Mouse (Mus musculus) c-Kit-positive CD71-positive TER-119-positive erythroid progenitor cells, embryonic 14.5 days (primary cell): ENCODE measurements at regions not wholly inside any gene's neighbourhood (a gene's known extent, or its start where the extent isn't known, plus 50 kb on each side); places are given as distances from the start of the nearest gene placed in this dataset.

Experiments
- DNase-seq: peaks from one replicate; pipeline ENCODE4 v3.0.0-alpha.2; 2013; ENCODE audit warnings: low spot score

DNA sequence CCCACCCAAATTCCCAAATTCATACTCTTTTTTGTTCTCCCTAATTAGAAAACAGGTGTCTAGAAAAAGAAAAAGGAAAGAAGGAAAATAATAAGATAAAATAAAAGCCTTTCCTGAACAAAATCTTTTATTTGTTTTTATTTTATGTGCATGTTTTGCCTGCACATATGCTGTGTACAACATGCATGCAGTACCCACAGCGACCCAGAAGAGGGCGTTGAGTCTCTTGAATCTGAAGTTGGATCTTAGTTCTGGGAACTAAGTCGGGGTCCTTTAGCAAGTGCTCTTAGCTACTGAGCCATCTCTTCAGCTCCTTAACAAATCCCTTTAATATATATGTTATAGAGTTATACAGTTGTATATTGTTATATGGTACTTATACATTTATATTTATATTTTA is 206.0 kb upstream of the Clint1 start:
- DNase-seq: no peak

DNA sequence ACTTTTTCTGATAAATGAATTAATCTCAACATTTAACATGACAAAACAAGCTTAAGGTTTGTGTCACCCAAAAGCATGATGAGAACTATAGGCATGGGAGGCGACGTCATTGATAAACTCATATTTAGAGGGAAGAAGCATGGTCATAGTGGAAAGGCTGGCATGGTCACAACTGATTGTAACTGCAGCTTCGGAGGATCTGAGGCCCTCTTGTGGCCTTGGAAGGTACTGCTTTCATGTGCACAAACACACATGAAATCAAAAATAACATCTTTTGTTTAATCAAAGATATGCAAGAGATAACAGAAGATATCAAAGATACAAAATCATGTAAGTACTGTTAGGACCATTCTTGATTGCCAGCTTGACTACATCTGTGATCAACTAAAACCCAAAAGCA is 204.0 kb upstream of the Clint1 start:
- DNase-seq: no peak

DNA sequence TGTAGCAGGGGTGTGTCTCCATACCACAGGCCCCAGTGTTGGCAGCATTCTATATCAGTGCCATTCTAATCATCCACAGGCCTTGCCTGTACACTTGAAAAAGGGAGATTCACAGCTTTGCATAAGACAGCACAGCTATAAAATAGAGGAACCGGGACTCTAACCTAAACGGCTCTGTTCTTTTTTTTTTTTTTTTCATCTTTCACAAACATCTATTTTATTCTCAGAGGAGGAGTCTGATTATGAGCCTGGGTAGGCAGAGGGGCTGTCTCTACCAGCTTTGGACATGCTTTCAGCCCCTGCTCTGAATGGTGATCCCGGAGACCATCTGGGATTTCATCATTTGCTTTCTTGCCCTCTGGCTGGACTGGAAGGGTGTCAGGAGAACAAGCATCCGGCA is 195.6 kb upstream of the Clint1 start:
- no peak for DNase-seq

DNA sequence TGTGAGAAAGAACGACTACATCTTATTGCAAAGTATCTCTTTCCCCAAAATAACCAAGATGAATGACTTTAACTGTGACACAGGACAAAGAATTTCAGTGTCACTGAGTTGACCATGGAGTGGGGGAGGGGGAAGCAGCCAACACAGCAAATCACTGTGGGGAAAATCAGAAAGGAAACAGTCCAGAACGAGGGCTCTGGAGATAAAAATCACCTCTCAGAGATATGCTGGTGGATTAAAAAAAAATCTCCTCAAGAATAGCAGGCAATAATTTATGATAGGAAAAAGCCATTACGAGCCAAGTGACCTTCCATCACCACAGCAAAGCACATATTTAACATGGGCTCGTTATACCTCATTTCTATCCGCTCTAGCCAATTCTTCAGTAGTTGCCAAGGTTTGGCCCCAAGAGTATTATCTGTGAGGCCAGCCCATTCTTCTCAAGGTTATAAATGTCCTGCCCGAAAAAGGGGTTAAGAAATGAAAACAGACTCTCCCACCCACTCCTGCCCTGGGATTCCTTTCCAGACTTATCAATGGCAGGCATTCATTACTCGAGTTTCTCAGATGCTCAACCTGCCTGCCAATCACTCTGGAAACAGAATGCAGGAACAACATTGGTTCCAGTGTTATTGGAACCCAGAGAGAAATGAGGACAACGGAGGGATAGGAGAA is 181.6 kb upstream of the Clint1 start:
- no peak for DNase-seq

DNA sequence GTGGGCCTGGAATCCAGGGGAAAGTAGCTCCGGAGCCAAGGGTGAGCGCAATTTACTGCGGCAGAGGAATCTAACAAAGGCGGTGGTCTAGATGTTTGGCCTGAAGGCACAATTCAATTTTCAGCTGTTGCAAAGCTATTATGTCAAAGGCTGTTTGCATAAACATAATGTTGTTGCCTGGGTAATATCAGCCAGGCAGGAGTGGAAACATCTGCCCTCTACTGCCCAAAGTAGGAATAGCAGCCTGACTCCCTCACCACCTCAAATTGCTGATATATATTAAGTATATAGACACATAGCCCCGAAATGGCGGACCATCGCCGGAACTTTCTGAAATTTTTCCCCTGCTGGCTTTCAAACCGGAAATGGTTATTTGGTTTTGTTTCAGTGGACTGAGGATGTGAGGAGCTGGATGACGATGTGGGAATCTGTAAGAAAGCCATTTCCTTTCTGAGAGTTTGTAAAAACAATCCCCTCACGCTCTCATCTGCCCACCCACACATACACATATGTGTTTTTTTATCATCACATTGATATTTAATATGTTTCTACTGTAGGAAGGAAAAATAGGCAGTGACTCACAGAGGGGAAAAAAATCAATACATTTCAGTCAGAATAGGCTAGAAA is 173.1 kb upstream of the Clint1 start:
- DNase-seq: peak; percentile 51

DNA sequence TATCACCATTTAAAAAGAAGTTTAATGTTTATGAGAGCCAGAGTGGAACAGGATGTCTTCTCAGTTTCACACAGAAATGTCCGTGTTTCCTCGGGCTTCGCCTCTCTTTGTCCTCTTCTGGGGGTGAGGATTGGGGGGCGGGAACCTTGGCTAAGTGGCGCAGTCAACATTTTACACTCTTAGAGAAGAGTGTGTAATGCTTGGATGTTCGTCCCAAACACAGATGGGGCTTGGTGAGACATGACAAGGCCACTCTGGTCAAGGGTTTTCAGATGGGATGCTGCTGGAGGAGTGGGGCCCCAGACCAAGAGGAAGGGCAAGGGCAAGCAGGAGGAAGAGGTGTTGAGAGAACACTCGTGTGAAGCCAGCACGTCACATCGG is 172.6 kb upstream of the Clint1 start:
- no peak for DNase-seq

DNA sequence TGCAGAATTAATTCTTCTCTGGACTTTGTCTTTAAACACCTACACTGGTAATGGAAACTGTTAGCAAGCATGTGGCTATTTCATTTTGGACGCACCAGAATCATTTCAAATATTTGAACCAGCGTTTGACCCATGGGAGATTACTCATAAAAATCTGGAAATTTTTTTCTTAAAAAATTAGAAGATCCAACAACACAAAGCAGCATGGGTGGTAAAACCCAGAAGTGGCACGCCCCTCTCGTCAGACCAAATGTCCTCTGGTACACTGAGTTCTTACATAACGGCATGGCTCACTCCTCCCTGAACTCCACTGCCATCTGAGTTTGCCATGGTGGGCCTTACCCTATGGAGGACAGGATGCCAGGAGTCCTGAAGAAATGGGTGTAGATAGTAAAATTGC is 166.3 kb upstream of the Clint1 start:
- DNase-seq: no peak

DNA sequence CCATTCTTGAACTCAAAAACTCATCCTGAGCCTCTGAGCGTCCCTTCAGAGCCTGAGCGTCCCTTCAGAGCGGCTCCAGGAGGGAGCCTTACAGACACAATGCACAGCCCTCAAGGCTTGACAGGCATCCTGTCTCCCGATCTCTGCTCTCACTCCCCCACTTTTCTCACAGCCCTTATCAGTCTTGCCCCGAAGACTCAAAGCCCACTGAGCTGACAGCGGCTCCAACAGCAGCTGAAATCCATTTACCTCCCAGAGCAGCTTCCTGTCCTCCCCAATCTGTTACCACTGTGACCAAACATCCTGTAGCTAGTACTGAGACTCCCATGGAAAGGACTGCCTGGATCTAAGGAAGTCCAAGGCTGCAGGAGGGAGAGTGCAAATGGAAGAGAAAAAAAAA is 158.6 kb upstream of the Clint1 start:
- DNase-seq: no peak

DNA sequence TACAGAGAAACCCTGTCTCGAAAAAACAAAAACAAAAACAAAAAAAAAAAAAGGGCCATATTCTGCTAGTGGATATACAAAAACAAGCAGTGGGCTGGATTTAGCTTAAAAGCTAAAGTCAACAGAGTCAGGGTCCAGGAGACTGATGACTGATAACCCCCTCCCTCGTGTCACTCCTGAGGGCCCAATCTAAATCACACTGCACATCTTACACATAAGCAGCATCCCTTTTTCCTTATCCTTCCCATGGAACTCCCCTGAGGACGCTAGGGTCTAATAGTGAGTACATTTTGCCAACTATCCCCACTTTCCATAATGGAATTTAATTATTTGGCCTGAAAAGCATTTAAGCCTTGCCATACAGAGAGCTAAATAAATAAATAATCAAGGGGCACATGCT is 150.3 kb upstream of the Clint1 start:
- no peak for DNase-seq

DNA sequence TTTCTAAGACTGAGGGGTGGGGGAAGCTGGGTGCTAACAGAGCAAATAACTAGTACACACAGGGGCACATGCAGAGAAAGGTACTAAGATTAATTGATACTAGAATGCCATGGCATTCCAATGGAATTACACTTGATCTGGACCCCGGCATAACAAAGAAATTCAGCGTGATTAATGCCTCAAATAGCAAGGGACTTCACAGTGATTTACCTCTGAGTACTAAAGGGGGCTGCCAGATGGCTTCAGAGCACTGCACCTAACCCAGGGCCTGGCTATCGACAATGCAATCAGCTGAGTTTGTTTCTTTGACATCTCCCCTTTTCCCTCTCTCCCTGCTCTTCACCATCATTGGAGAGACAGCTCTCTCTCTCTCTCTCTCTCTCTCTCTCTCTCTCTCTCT is 148.9 kb upstream of the Clint1 start:
- no peak for DNase-seq

DNA sequence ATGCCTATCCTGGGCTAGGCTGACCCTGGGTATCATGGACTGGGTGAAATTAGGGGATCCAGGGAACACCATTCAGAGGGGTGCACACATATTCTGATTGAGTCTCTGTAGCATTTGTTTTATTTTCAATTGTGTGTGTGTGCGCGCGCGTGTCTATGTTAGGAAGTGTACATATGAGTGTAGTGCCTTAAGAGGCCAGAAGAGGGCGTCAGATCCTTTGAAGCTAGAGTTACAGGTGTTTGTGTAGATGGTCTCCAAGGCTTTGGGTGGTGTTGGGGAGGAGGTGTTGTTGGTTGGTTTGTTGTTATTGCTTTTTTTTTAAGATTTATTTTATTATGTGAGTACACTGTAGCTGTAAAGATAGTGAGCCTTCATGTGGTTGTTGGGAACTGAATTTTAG is 147.4 kb upstream of the Clint1 start:
- no peak for DNase-seq

DNA sequence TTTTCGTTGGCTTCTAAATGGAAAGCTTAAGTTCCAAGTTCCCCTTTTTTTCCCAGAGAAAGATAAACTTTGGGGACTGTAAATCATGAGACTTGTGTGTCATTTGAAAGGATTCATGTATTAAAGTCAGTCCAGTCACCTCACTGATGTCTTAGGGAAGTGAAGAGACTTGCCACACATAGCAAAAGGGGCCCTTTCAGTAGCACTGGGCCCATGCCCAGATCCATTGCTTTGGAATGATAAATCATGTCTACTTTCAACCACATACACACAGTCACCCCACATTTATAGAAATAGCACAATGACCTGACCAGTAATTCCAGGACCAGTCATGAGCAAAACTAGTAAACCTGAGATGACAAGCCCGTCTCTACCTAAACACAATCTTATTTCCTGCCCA is 133.2 kb upstream of the Clint1 start:
- no peak for DNase-seq

DNA sequence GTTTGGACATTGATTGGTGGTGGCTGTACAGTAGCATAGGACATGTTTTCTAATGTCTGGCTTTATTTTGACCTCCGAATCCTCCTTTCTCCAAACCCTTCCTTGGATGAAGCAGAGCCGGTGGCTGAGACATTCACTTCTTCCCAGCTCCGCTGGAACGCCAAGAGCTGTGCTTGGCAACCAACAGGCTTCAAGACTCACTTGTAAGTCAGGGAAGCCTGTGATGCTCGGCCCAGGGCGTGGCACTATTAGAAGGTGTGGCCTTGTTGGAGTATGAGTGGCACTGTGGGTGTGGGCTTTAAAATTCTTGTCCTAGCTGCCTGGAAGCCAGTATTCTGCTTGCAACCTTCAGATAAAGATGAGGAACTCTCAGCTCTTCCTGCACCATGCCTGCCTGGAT is 132.0 kb upstream of the Clint1 start:
- no peak for DNase-seq

DNA sequence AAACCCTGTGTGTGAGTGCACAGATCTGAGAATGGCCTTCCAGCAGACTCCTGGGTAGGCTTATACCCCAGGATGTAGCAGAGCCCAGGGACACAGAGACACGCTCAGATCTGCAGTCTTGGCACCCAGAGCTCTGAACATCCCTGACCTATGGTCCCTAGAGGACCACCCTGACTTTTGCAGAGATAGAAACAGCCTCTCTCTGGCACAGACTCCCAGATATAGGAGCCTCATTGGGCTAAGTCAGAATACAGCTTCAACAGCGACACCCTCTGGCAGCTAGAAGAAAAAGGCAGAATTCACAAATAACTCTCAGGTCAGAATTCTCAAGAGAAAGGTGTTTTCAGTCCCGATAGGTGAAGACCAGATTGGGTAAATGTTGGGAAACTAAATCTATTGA is 115.3 kb upstream of the Clint1 start:
- DNase-seq: no peak

DNA sequence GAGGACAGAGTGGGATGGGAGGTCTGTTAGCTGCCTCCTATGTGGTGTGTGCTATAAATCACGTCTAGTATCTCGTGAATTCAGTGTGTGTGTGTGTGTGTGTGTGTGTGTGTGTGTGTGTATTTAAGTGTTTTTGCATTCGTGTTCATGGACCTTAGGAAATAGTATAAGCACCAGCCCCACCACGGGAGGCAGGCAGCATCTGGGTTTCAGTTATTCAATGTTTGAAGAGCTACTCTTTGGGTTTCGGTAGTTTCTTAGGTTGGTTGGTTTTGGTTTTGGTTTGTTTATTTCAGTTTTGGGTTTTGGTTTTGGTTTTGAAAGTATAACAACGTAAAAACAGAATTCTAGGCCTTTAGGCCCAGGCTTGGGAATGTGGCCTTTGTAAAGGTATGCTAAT is 113.5 kb upstream of the Clint1 start:
- DNase-seq: no peak

DNA sequence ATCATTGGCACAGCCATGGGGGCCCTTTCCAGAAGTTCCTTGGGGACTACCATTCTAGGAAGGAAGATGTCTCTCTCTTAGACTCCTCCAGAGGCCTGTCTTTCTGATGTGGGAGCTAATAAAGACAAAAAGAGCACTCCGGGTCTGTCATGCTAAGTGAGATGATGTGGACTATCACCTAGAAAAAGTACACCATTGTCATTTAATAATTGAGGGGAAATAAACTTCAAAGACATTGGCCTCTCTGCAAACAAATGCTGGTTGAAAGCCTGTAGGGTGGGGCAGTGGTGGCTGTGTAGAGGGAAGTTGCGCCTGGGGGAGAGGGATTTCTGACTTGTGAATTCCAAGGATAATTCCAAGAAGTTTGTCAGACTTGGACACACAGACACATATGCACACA is 105.9 kb upstream of the Clint1 start:
- no peak for DNase-seq

DNA sequence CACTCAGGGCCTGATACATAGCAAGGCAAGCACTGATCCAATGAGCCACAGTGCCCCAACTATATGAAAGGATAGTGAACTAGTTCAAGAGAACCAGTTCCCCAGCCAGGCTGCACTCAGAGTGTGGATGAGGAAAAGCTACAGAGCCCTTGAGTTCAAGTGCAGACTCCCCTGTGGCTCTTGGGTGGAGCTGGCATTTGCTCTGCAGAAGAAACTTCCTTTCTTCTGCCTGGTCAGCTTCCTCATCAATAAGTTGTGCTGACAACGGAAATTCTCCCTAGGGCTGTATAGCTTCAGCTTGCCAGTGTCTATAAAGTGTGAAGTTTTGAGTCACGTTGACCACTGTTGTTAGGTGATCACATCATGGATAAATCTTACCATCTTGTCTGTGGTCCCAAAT is 101.6 kb upstream of the Clint1 start:
- DNase-seq: no peak

DNA sequence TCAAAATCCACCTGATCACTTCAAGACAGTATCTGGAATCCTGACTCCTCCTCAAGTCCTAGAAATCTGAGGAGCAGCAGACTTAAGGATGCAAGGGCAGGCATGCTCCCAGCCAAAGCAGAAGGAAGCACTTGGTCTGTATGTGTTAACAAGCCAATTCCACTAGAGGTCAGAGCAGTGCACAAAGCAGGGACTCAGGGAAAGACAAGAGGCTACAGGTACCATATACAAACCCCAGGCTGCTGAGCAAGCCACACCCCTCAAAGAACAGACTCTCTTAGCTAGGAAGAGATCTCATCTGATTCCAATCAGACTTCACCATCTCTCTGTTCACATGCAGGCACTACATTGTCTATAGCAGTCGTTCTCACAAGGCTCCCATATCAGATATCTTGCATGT is 99.6 kb upstream of the Clint1 start:
- peak; percentile 26 for DNase-seq

DNA sequence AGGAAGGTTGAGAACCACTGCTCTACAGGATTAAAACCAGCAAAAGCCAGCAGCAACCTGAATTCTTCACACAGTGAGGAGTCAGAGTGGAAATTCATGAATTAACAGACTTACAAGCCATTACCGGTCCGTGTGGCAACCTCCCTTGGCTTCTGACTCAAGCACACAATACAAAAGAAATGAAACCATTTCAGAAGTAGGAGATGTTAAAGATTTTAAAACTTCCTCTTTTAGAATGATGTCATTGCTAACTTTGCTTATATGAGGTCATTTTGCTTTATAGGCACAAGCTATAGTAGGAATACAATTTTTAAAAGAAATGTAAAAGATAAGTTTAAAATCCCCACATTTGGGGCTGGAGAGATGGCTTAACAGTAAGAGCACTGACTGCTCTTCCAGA is 99.1 kb upstream of the Clint1 start:
- no peak for DNase-seq

DNA sequence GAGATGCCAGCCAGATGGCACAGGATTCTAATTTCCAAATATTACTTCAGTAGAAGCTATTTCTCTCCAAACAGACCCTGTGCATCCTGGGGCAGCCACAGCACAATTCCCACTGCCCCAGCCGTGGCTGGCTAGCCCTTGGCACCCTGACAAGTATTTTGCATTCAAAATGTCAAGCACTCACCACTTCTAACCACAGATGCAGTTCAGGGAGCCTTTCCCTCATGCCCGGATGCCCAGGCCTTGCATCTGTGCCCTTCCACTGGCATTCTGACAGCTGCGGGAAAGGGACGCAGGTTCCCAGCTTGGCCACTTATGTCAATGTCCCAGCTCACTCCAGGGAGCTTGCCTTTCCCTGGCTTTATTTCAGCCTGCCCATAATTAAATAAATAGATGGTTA is 84.8 kb upstream of the Clint1 start:
- no peak for DNase-seq

DNA sequence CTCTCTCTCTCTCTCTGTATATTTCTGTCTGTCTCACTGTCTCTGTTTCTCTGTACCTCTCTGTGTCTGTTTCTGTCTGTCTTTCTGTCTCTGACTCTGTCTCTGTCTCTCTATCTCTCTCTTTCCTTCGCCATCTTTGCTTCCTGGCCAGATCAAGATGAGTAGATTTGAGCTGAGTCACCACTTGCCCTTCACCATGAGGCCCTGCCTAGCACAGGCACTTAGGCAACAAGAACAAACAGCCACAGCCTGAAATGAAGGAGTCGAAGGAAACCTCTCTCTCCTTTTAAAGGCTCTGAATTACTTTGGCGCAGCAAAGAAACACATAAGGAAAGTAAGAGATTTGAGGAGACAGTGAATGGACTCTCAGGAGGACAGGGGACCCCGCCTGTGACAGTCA is 69.4 kb upstream of the Clint1 start:
- DNase-seq: no peak

DNA sequence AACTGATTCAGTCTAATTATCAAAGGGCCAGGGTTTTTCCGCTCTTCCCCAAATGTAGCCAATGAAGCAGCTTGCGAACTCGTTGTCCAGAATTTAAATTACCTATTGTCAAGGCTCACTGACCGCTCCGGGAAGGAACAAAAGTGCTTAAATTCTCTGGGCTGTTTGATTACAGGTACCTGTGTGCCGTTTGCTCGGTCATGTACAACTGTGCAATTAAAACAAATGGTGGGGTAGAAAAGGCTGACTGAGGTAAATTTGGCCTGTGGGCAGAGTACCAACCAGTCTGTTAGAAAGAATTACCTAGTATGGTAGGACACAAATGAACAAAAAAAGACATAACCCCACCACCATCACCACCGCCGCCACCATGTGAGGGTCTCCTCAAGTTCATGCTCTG is 66.0 kb upstream of the Clint1 start:
- no peak for DNase-seq

DNA sequence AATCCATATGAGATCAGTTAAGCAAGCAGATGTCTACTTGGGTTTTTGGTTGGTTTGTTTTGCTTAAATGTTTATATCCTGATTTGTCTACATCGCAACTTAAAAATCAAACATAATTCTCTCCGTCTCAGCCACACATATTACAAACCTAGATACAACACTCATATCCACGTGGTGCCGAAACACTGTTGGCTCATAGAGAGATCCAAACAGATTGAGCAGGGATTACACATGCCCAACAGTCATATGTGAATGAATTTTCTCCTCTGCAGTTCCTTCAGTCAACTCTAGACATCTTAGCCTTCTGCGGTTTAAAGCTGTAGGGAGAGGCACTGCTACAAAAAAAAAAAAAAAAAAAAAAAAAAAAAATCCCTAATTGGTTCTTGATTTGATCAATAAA is 64.4 kb upstream of the Clint1 start:
- no peak for DNase-seq

DNA sequence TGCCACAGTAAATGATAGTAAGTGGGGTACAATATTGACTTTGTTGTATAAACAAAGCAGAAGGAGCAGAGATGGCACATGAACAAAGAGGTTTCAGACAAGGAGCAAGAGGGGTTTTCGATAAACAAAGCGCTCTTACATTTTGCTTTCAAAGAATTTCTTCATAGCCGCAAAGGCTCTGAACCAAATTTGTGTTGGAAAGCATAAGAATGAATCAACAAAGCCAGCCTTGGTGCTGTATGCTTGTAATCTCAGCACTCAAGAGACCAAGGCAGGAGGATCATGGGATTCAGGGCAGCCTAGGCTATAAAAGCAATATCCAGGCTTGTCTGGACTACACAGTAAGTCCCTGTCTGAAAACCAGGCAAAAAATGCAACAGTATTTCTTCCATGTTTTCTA is 62.0 kb upstream of the Clint1 start:
- no peak for DNase-seq

DNA sequence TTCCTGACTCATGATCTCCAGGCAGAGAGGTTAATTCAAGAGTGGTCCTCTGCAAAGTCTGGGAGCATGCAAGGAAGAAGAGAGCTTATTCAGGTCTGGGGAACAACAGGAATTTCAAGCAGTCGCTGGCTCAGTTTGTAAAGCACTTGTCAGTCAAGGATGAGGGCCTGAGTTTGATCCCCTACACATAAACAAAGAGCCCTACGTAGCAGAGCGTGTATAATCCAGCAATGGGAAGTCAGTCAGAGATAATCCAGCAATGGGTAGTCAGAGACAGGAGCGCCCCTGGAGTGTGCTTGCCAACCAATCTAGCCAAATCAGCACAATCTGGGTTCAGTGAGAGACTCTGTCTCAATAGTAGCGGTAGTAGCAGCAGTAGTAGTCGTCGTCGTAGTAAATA is 61.3 kb upstream of the Clint1 start:
- no peak for DNase-seq
